19 mouse cellular contexts compared by ENCODE assay signal in the genomic region with DNA sequence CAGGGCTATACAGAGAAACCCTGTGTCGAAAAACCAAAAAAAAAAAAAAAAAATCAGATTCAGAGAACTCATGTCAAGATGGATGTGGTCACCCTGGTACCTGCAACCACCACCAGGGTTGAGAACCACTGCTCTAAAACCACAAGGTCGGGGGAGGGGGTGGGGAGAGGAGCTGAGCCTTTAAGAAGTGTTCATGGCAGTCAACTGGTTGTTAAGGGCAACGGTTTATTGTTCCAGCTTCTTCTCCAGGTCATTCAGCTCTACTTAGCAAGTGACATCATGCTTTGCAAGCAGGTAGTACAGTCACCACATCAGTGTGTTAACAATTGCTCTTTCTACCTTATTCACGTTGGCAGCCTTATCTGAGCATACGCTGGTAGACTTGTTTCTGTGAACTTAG. TPM values are rescaled to one million over a fixed set of nuclear protein-coding genes. Genes with fewer than 3 reads are reported as not detected.
A peak's percentile ranks its signal among the peaks of the same experiment; 100 is the strongest.
DNase-seq lines count a peak whose midpoint lies in the region; ATAC-seq lines count a peak whose summit lies in the region.
"Had no signal": no experiment of that assay in that cellular context is flagged by ENCODE, and none has a peak within 500 bp of the region (broad histone marks: within the 10 kb centered on the region; RNA-seq: fewer than 3 reads in every experiment).

No protein-coding gene starts in this region.

- WGBS in lung, embryonic 16.5 days = 55% methylated on average over 5 of the region's 5 CpGs

- H3K9me3 ChIP-seq in lung, embryonic 16.5 days (ENCODE audit: control insufficient read depth, low read length) = no peaks in the 10 kb centered on the region
- H3K9me3 ChIP-seq: hindbrain, embryonic 12.5 days; limb, embryonic 13.5 days; megakaryocyte, embryonic 14.5 days; neural tube, embryonic 13.5 days had no signal

- H3K4me2 ChIP-seq in lung, embryonic 16.5 days (ENCODE audit: low read depth, low read length) = no peak overlapping the region
- H3K4me2 ChIP-seq: hindbrain, embryonic 12.5 days; limb, embryonic 13.5 days; neural tube, embryonic 13.5 days had no signal

- ATAC-seq in lung, embryonic 16.5 days (ENCODE audit: low read depth) = peak; percentile 43; the same call in 1 of the 2 replicates

- H3K4me3 ChIP-seq in lung, embryonic 16.5 days (ENCODE audit: low read length) = no peak overlapping the region
- H3K4me3 ChIP-seq: hindbrain, embryonic 12.5 days; limb, embryonic 13.5 days; megakaryocyte, embryonic 14.5 days; neural tube, embryonic 13.5 days had no signal

- no peak for DNase-seq in lung, postnatal 4 days
- peak; percentile 30 to 33 for DNase-seq in CD8-positive naive resting alpha-beta T cell, adult 2 months (ENCODE audit: low read depth in 2 of 2, low spot score in 2 of 2)
- peak; percentile 94 for DNase-seq in induced T-regulatory cell, adult 2 months (ENCODE audit: low read depth)
- DNase-seq in natural killer cell, adult 2 months (ENCODE audit: low spot score in 2 of 2) = peak; percentile 21 to 50
- no peak for DNase-seq in adrenal gland, postnatal 4 days (ENCODE audit: low spot score in 2 of 2)
- DNase-seq in urinary bladder, postnatal 14 days (ENCODE audit: low spot score) = no peak
- DNase-seq in yolk sac, embryonic 10.5 days (ENCODE audit: low spot score) = no peak
- DNase-seq: adrenal gland, postnatal 36 days; cerebellum, adult 9-11 months; gastrocnemius, postnatal 10 days; kidney, adult 18-20 months; kidney, postnatal 10 days; layer of hippocampus, adult 9-11 months had no signal

- no peaks in the 10 kb centered on the region for H3K27me3 ChIP-seq in lung, embryonic 16.5 days (ENCODE audit: control insufficient read depth, insufficient read depth, low read depth, low read length)
- H3K27me3 ChIP-seq: hindbrain, embryonic 12.5 days; limb, embryonic 13.5 days; neural tube, embryonic 13.5 days had no signal

- no peak overlapping the region for H3K9ac ChIP-seq in lung, embryonic 16.5 days (ENCODE audit: low read length)
- H3K9ac ChIP-seq: hindbrain, embryonic 12.5 days; limb, embryonic 13.5 days; liver, embryonic 14.5 days; neural tube, embryonic 13.5 days had no signal

- H3K27ac ChIP-seq in lung, embryonic 16.5 days (ENCODE audit: low read length) = no peak overlapping the region
- H3K27ac ChIP-seq: hindbrain, embryonic 12.5 days; limb, embryonic 13.5 days; liver, embryonic 14.5 days; neural tube, embryonic 13.5 days had no signal

- H3K4me1 ChIP-seq in lung, embryonic 16.5 days (replicated peaks; ENCODE audit: control insufficient read depth, insufficient read depth, low read length) = peaks cover 18% of the 10 kb centered on the region

- no peaks in the 10 kb centered on the region for H3K36me3 ChIP-seq in lung, embryonic 16.5 days (ENCODE audit: control insufficient read depth, insufficient read depth, low read length)
- H3K36me3 ChIP-seq: hindbrain, embryonic 12.5 days; limb, embryonic 13.5 days; neural tube, embryonic 13.5 days had no signal

RNA-seq across cellular contexts. Expression of a gene that starts 29.7 kb away (rescaled TPM):
- 13.6 and 18.1 TPM in 2 replicates for polyA plus RNA-seq in lung, embryonic 16.5 days (2015; fragmentation: Nextera tagmentation; extraction: Ambion mirVana)
- 1 to 10 TPM; 4.8 to 7.2 TPM for total RNA-seq in adrenal gland, postnatal 4 days (2021)

Comparison
In these comparisons a context has a peak if more than half of its experiments do, and no peak if none do; other contexts are left out.
1. DNase-seq: peak in CD8-positive naive resting alpha-beta T cell, adult 2 months (2 of 2), induced T-regulatory cell, adult 2 months (single experiment) and natural killer cell, adult 2 months (2 of 2); none in lung, postnatal 4 days (0 of 2), adrenal gland, postnatal 4 days (0 of 2), urinary bladder, postnatal 14 days (single experiment) and yolk sac, embryonic 10.5 days (single experiment).